Mouse (Mus musculus): ENCODE results near the gene Syngap1.

GRCm38 (mm10) chr17:26983382-26983781 lies 42.3 kb downstream of the Syngap1 start:
- TF ChIP-seq POLR2A (IDR thresholded peaks at IDR 0.05; ENCODE audit: low read depth, low read length) (no peak), CTCF (IDR thresholded peaks at IDR 0.05; ENCODE audit: extremely low read depth, insufficient read depth, insufficient read length, insufficient replicate concordance) (no peak)
